Mouse (Mus musculus): ENCODE measurements at regions not wholly inside any gene's neighbourhood (a gene's known extent, or its start where the extent isn't known, plus 50 kb on each side); places are given as distances from the start of the nearest gene placed in this dataset.
A peak's percentile ranks its signal among the peaks of the same experiment; 100 is the strongest.

DNA sequence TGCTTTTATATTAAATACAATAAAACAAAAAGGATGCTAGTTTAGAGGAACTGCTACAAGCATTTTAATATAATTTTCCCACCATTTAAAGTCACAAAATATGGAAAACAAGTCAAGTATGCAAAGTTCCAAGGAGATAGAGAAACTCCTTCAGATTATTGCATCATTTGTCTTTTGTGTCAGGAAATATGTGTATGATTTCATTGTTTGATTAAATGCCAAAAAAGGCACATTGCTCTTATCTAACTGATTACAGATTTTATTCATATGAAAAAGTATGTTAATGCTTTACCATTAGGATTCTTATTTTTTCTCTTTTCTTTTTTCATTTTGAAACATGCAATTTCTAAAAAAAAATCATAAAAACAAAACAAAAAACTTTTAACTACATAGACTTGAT lies 342.2 kb upstream of the Zeb2 start:
- no peak for DNase-seq

- no peak for DNase-seq
Observed at GRCm38 (mm10) chr2:45454811-45455210, 337.6 kb upstream of the Zeb2 start.

DNA sequence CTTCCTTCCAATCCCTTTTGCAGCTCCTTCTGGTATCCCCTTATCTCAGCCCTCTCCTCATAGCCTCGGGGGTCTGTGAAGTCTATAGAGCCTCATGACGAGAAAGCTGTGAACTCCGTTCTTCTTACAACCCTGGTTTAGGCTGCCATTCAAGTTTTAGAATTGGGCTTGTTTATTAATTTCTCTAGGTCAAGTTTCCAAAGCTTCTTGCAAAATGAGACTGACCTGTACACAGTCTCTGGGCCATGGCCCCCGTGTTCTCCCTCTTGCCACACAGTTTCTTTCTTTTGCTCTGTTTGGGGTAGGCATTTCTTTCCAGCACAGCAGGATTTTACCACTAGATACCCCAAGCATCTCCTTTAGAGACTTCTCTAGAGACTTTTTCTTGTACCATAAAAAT lies 322.0 kb upstream of the Zeb2 start:
- DNase-seq = no peak

DNA sequence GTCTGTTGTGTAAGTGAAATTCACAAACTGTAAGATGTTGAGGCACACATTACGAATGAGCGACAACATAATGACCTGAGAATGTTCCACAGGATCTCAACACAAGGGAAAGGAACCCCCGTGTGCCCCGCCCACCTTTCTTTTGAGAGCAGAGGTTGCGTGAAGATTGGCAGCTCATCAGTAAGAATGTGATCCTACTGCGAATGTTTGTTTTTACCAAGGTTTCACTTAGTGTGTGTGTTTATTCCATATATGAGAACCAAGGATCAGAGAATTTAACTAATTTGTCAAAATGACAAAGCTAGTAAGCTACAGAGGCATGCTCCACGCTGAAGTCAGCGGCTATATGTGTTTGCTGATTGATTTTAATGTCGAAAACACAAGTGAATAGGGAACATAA lies 321.5 kb upstream of the Zeb2 start:
- DNase-seq = no peak

DNA sequence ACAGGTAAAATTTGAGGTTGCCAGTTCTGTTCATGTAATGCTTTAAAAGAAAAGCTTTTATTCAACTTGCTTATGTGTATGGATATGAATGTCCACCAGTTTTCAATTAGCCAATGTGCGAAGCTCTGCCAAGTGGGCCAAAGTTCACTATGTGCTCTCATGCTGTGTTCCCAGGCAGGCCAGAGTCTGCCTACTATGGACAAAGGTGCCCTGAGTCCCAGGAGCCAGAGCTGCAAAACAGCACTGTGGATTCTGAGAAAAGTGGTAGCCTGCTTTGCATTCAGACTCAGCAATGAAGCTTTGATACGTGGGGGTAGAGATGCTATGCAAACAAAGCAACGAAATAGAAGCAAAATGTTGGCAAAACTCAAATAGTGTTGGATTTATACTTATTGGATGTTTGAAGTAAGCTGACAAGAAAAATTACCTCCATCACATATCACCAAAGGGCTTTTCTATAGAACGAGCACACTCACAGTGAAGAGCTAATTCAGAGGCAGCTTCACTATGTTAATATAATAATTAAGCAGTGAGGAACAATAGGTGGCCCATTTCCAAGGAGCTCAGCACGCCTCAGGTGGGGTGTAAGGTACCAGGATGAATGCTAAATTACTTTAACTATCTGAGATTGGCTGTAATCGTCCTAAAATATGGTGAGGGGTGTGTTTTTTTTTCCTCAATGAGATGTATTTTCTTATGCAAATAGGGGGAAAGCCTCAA lies 318.2 kb upstream of the Zeb2 start:
- DNase-seq = no peak

DNA sequence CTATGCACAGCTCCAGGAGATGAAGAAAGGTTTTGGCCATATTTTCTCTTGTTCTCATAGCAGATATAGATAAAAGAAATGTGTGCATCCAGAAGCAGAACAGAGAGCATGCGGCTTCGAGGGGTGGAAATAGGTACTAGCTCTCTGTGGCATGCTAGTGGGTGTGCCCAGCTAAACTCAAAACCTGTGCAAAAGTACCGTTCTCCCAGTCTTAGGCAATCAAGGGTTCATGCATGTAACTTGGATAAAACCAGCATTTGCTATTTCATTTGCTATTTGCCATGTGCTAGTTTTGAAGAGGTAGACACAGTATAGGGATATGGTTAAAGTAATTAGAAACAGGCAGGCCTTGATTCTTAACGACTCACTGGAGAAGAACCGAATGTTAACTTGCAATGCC lies 317.6 kb upstream of the Zeb2 start:
- DNase-seq = no peak

GRCm38 (mm10) chr2:45434169-45434568 lies 317.0 kb upstream of the Zeb2 start:
- DNase-seq = no peak

GRCm38 (mm10) chr2:45431366-45431765 lies 314.2 kb upstream of the Zeb2 start:
- DNase-seq = no peak

GRCm38 (mm10) chr2:45421774-45422173 lies 304.6 kb upstream of the Zeb2 start:
- no peak for DNase-seq

- DNase-seq = no peak
Observed at GRCm38 (mm10) chr2:45408136-45408535, 290.9 kb upstream of the Zeb2 start.

DNA sequence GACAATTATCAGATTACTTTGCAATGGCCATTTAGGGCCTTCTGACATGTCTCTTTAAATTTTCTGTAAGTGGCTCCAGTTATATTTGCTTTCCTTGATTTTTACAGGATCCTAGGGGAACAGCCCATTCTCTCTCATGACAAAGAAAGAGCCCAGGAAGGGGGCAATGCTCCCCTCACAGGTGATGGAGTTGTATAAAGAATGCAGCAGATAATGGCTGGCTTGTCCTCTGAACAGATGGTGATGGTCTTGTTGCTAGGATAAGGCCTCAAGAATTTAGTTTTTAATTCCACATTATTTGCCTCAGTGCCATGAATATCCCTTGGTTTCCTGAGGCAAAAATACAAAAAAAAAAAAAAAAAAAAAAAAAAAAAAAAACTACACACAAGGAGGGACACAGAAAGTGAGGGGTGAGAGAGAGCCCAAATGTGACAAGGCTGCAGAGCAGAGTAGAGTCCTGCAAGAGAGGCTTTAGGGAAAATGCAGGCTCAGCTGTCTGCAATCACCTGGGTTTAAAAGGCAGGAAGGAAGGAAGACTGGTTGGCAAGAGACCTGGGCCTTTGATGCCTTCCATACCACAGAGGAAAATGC lies 272.8 kb upstream of the Zeb2 start:
- no peak for DNase-seq

DNA sequence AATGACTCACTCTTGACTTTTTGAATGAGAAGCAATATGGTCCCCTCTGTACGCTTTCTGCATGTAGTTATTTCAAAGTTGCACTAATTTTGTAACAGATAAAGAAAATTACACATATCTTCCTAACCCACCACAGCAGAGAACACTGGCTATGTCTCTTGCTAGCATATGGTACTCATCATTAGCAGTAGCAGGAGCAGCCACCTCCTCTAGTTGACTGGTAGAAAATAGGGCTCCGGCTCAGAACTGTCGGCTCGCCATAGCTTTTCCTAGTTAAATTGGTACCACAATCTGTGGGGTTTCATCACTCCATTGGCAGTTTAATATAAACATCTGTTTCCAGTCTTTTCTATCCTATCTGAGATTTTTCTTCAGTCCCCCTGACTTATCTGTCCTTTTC lies 254.1 kb upstream of the Zeb2 start:
- no peak for DNase-seq

DNA sequence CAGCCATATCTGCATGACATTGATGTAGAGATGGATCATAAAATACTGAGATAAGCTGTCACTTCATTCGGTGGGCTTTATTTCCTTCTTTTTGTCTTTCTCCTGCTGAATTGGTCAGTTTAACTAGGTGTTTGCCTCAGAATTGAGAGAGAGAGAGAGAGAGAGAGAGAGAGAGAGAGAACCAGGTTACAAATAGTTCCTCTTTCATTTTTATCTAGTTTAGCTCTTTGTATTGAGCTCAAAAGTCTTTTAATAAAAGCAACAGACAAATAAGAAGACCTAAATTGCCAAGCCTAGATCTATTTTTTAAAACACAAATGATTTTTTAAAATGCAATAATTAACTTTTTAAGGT lies 253.4 kb upstream of the Zeb2 start:
- DNase-seq = no peak

DNA sequence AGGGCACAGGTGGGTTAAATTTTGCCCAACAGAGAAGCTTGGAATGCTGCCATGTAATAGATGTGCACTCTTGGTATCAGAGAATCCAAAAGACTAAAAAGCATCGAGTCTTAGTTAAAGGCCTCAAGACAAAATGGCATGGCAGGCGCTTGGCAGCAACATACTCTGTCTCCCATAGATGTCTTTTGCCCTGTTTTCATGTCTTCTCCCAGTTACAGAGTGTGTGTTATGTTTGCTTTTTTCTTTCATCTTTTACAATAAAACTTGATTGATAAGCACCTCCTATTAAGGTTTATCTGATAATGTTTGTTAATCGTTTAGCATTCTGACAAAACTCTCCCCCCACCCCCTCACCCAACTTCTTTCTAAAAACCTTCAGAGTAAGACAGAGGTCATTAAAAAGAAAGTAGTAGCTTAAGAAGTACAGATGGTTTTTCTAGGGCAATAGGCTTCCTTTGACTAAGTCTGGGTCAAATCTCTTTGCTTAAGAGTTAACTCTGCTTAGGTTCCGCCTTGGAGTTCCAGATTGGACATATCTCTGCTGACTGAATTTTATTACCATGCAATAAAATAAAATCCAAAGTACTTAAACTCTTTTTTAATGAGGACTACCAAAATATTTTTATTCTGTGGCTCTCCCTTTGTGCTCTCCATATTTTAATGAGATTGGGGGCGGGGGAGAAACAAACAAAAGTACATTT lies 252.9 kb upstream of the Zeb2 start:
- DNase-seq = no peak

GRCm38 (mm10) chr2:45369432-45369831 lies 252.2 kb upstream of the Zeb2 start:
- DNase-seq = no peak

DNA sequence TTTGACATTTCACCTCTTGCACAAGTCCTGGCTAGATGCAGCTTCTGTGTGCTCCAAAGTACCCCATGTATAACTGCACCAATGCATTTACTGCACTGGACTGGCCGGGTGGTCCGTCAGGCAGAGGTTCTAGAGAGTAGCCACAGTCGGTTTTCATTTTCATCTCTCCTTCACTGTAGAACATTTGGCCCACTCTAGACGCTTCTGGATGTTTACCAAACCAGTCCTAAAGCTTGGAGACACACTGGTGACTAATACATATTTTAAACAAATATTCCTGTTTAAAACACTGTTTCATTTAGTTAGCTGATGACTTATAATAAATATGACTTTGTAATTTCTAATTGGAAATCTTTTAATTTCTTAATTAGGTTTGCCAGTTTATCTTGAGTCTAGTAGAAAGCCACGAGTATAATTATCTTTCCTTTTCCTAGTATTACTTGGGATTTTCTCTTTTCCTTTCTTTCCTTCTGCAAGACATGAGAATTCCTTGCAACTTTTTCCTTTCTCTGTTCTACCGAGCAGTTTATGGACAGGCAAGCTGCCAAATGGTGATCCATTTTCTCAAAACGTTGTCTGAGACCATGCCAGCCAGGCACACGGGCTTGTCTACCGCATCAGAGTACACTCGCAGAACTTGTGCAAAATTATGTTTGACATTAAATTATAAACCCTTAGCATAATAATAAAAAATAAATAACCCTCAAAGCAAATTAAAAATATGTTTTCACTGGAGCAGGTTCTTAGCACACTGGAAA lies 250.4 kb upstream of the Zeb2 start:
- DNase-seq = no peak

GRCm38 (mm10) chr2:45357266-45357665 lies 240.1 kb upstream of the Zeb2 start:
- peak; percentile 12 for DNase-seq

GRCm38 (mm10) chr2:45356558-45357170 lies 239.5 kb upstream of the Zeb2 start:
- no peak for DNase-seq

DNA sequence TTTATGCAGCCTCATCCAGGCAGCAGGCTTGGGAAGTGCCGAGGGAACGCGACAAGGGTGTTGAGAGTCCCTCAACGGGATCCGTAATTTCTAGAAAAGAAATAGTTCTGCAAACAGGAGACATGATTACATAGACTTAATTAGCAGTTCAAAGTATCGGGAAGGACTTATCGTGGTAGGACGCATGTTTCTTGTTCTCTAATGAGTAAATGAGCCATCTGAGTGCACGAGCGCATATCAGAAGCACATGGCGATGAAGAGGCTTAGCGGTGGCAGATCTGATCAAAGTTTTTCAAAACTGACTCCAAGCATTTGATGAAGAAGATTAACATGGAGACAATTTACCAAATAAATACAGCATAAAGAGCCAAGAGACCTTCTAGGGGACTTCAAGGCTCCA lies 238.8 kb upstream of the Zeb2 start:
- DNase-seq = no peak

- no peak for DNase-seq
Observed at GRCm38 (mm10) chr2:45351529-45352133, 234.4 kb upstream of the Zeb2 start.

DNA sequence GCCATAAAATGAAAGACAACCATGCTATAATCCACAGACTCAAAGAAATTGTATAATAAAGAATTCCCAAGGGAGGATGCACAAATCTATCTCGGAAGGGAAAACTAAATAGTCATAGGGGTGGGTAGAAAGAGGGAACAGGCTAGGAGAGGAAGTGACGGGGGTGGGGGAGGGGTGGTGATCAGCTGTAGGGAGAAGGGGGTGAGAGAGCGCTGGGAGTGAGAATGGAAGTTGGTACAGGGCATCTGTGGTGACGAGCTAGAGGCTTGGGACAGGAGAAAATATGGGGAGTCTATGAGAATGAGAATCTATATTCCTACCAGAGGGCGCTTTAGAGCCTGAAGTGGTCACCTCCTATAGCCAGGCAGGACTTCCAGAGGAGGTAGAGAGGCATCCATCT lies 229.2 kb upstream of the Zeb2 start:
- no peak for DNase-seq

DNA sequence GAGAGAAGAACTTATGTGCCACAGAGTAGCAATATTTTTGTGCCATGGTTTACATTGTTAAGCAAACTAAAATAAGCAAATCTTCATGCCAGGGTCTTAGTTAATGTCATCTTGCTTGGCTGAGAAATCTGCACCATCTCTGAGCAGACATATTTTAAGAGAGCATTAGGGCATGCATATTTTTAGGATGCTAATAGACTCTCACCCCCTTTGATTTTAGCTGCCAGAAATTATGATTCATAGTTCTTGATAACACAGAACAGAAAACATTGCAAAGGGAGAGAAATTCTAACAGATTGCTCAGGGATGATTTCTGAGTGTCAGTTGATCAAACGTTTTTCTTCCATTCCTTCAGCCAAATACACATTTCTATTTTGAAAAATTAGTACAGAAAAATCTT lies 222.7 kb upstream of the Zeb2 start:
- no peak for DNase-seq

DNA sequence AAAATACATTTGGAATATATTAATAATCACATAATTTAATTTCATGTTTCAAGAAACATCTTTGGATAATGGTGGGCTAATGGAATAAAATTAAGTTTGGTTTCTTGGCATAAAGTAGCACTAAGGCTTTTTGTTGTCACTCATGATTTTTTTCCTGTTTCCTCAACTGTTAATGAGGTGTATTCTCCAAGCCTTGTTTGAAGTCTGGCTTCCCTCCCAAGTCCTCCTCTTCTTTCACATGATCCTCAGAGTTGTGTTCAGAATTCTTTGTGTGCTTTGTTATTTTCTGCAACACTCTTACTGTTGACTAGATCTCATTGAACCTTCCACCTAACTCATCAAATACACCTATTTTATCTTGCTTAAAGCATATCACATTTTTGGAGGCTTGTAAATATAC lies 221.6 kb upstream of the Zeb2 start:
- no peak for DNase-seq
